Mouse (Mus musculus): Measurements from ENCODE around the gene Lrrc3c. TPM values are rescaled to one million over a fixed set of nuclear protein-coding genes. Genes with fewer than 3 reads are reported as not detected.
"Not testable (repeated sequence)": the region's sequence is repeated elsewhere in the genome, so short reads cannot be mapped to it uniquely, and the experiment has no call there.

Gene Lrrc3c
- total RNA-seq, 2 experiments from 2014 or later, result not detected

GRCm38 (mm10) chr11:98603953-98604352, 5.9 kb downstream of the Lrrc3c start:
- DNase-seq (ENCODE audit: extremely low spot score in 1 of 2, low spot score in 2 of 2), result no peak
- intact Hi-C loops (cut with DNase I), result loop anchor here (2.0 kb wide), 1 partner anchor 33 kb away; no protein-coding TSS in a partner anchor
- H3K4me3 ChIP-seq, result no peak overlapping the region
- no peak for TF ChIP-seq CTCF (IDR thresholded peaks at IDR 0.05)
- H3K27ac ChIP-seq, result no peak overlapping the region

- H3K4me3 ChIP-seq; DNase-seq (ENCODE audit: extremely low spot score in 1 of 2, low spot score in 2 of 2); H3K27ac ChIP-seq: not testable (repeated sequence)
- intact Hi-C loops (cut with DNase I), result loop anchor here (2.0 kb wide), 1 partner anchor 32 kb away; no protein-coding TSS in a partner anchor
These were observed 6.8 kb downstream of the Lrrc3c start for GRCm38 (mm10) chr11:98604911-98605310.

DNA sequence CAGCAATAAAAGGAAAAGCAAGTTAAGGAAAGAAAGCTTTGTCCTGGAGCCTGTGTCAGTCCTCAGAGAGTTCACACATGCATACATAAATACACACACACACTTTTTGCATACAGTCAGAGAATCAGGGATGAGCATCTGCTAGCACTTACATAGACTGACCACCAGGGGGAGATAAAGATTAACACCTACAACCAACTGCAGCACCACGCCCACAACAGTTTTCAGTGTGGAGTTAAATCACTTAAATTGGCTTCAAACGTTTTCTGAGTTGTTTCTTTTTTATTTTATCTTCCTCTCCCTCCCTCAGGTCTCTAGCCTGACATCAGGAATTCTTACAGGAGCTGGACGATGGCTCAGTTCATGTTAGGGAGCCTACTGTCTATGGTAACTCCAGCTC, 8.7 kb downstream of the Lrrc3c start:
- DNase-seq (ENCODE audit: extremely low spot score in 1 of 2, low spot score in 2 of 2), result no peak
- peak; percentile 80 for TF ChIP-seq CTCF (IDR thresholded peaks at IDR 0.05)
- intact Hi-C loops (cut with DNase I), result loop anchor here (1.0 kb wide), 1 partner anchor 49 kb away; no protein-coding TSS in a partner anchor
- Histone ChIP-seq H3K27ac (no peak overlapping the region), H3K4me3 (no peak overlapping the region)

GRCm38 (mm10) chr11:98620791-98621190, 22.7 kb downstream of the Lrrc3c start:
- no peak for DNase-seq (ENCODE audit: extremely low spot score in 1 of 2, low spot score in 2 of 2)
- no peak for TF ChIP-seq CTCF (IDR thresholded peaks at IDR 0.05)
- intact Hi-C loops (cut with DNase I), result no loop called here
- Histone ChIP-seq H3K27ac (no peak overlapping the region), H3K4me3 (no peak overlapping the region)

- DNase-seq (ENCODE audit: extremely low spot score in 1 of 2, low spot score in 2 of 2); H3K4me3 ChIP-seq; H3K27ac ChIP-seq; intact Hi-C loops (cut with DNase I): not testable (repeated sequence)
These were observed 25.9 kb downstream of the Lrrc3c start for GRCm38 (mm10) chr11:98623981-98624380.

DNA sequence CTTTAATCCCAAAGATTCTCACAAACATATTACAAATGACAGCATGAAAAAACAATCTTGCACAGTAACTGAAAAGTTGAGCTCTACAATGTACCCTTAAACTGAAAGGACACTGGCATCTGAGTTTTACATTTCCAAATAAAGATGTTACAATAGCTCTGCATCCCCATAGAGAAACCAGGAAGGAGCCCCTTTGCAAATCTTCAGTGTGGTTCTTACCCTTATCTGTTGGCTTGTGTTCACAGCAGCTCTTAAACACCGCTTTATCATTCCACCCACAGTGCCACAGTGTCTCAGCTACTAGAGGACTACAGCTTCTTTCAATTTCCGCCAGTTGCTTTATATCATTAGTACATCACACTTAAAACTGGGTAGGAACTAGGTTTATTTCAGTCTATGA, 26.3 kb downstream of the Lrrc3c start:
- H3K4me3 ChIP-seq; H3K27ac ChIP-seq; DNase-seq (ENCODE audit: extremely low spot score in 1 of 2, low spot score in 2 of 2); intact Hi-C loops (cut with DNase I): not testable (repeated sequence)

- no peak for TF ChIP-seq CTCF (IDR thresholded peaks at IDR 0.05)
- Histone ChIP-seq H3K4me3 (no peak within 1 kb of the TSS), H3K27ac (no peak within 1 kb of the TSS)
- intact Hi-C loops (cut with DNase I), result no loop called here
- DNase-seq (ENCODE audit: extremely low spot score in 1 of 2, low spot score in 2 of 2), result no peak
These were observed 27.7 kb downstream of the Lrrc3c start, which contains the start of the genes Gm12355 and Gsdma3 for GRCm38 (mm10) chr11:98625611-98626410. Gene Gm12355, minus strand, starts transcription at chr11:98625661. Gene Gsdma3, plus strand, starts transcription at chr11:98626360.

DNA sequence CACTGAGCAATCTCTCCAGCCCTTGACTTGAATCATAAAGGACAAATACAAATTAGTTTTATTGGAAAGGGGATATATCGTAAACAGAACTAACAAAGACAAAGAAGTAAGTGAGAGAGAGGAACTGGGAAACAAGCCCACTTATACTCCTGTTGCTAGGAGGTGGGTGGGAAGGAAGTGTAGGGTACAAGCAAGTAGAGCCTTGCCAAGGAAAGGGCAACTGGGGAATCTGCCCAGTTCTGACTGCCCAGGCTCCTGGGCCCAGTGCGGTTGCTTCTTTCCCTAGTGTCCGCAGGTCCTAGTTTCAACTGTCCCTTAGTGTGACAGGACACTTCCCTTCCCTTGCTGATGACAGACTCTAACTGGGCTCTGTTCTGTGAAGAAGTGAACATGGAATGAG, 30.6 kb downstream of the Lrrc3c start:
- Histone ChIP-seq H3K4me3 (no peak overlapping the region), H3K27ac (no peak overlapping the region)
- peak in 1 of 2 experiments; percentile 3 for DNase-seq (ENCODE audit: extremely low spot score in 1 of 2, low spot score in 2 of 2)
- intact Hi-C loops (cut with DNase I), result no loop called here
- TF ChIP-seq CTCF (IDR thresholded peaks at IDR 0.05), result no peak

GRCm38 (mm10) chr11:98630646-98631045, 32.6 kb downstream of the Lrrc3c start:
- Histone ChIP-seq H3K4me3 (no peak overlapping the region), H3K27ac (no peak overlapping the region)
- DNase-seq (ENCODE audit: extremely low spot score in 1 of 2, low spot score in 2 of 2), result no peak
- no peak for TF ChIP-seq CTCF (IDR thresholded peaks at IDR 0.05)
- intact Hi-C loops (cut with DNase I), result no loop called here

GRCm38 (mm10) chr11:98635312-98635970, 37.4 kb downstream of the Lrrc3c start:
- H3K4me3 ChIP-seq; DNase-seq (ENCODE audit: extremely low spot score in 1 of 2, low spot score in 2 of 2); H3K27ac ChIP-seq; intact Hi-C loops (cut with DNase I): not testable (repeated sequence)
- peak; percentile 33 for TF ChIP-seq CTCF (IDR thresholded peaks at IDR 0.05)

DNA sequence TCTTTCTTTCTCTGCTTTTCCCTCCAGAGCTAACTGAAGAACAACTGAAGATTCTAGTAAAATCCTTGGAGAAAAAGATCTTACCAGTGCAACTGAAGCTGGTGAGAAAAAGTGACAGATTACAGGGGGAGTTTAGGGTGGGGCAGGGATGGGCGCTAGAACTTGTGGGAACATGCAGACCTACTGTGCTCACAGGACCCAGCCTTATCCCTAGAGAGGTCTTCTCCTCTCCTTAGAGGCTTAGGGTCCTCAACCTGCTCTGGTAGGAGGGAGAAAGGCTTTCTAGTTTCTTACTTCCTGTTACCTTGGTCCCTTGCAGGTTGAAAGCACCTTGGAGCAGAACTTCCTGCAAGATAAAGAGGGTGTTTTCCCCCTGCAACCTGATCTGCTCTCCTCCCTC, 39.4 kb downstream of the Lrrc3c start:
- no peak for TF ChIP-seq CTCF (IDR thresholded peaks at IDR 0.05)
- Histone ChIP-seq H3K27ac (no peak overlapping the region), H3K4me3 (no peak overlapping the region)
- intact Hi-C loops (cut with DNase I), result loop anchor here (2.0 kb wide), 1 partner anchor 33 kb away; no protein-coding TSS in a partner anchor
- DNase-seq (ENCODE audit: extremely low spot score in 1 of 2, low spot score in 2 of 2), result no peak

DNA sequence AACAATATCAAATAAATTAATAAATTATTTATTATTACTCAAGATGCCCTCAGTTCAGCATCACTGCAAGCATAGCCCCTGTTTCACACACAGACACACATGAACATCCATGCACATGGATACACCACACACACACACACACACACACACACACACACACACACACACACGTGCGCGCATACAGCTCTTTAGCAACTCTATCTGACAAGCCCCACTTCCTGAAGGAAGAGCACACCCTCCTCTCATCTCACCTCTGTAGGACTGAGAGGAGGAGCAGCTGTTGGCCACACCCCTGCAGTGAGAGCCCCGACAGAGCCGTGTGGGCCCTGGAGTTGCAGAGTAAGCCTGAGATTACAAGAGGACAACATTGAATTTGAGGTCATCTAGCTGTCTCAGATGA, 42.0 kb downstream of the Lrrc3c start:
- TF ChIP-seq CTCF (IDR thresholded peaks at IDR 0.05), result no peak
- Histone ChIP-seq H3K4me3 (no peak overlapping the region), H3K27ac (no peak overlapping the region)
- DNase-seq (ENCODE audit: extremely low spot score in 1 of 2, low spot score in 2 of 2), result no peak
- intact Hi-C loops (cut with DNase I), result no loop called here

Data from left cerebral cortex, adult 2 months (tissue).